Mouse (Mus musculus) spleen, postnatal 36 days (tissue): ENCODE data around the gene Tasp1.
A peak's percentile ranks its signal among the peaks of the same experiment; 100 is the strongest.
"Not testable (repeated sequence)": the region's sequence is repeated elsewhere in the genome, so short reads cannot be mapped to it uniquely, and the experiment has no call there.

Experiments
- DNase-seq, 2 experiments: peaks; one replicate each; pipeline ENCODE4 v3.0.0; 2022; ENCODE audit warnings: low spot score in 2 of 2, mixed read lengths in 1 of 2

The Tasp1 gene

GRCm38 (mm10) chr2:139884264-139884637 is 182.4 kb downstream of the Tasp1 start:
- DNase-seq, result no peak

DNA sequence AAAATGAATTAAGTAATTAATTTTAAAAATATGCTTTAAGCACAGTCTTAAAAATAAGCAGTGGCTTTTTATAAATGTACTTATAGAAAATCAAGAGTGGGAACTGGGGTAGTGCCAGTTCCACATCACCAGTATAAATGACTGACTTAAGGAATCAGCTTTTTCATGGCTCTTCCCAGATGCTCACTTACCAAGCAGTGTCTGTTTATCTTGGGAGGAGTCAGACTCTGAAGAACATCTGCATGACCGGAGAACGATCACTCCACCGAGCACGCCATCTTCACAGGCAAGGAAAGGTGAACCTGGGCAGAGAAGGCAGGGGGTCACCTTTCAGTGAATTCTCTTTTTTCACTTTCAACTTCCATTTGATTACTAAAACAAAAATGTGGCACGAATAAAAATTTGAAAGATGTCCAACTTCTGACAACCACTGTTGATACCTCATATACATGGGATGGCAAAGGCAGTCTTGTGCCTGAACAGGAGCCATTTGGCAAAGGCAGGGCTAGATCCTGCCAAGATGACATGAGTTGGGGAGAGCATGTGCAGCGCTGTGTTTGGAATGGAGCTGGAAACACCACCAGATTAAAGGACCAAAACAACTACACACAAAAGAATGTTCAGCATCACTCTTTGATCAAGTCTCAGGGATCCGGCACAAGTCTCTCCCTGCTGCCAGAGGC is 182.9 kb downstream of the Tasp1 start:
- no peak for DNase-seq

DNA sequence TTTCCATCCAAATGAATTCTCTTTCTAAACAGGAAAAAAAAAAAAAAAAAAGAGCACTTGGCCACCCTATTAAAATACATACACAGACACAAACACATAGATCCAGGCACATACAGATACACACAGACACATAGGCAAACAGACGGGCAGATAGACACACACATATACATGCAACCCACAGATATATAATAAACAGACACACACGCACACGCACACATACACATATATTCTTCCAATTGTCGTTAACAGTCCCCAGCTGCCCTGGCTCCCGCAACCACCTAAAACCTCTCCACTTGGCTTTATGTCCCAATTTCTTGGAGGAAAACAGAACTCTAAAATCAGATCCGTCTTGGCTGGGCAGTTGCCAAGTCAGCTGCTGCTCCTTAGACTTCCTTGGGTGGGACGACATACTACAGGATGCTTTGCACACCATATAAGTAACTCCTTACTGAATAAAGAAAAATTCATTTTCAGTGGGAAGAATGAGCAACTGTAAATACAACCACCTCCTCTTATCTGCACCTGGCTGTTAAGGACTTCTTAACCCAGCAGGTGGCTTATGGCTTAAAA is 188.5 kb downstream of the Tasp1 start:
- no peak for DNase-seq

GRCm38 (mm10) chr2:139875876-139876275 is 190.7 kb downstream of the Tasp1 start:
- no peak for DNase-seq

- DNase-seq, result no peak
These were observed 192.4 kb downstream of the Tasp1 start for GRCm38 (mm10) chr2:139874173-139874572.

- DNase-seq, result no peak
These were observed 192.8 kb downstream of the Tasp1 start for GRCm38 (mm10) chr2:139873762-139874161.

GRCm38 (mm10) chr2:139869071-139869470 is 197.5 kb downstream of the Tasp1 start:
- not testable (repeated sequence) for DNase-seq

- DNase-seq, result not testable (repeated sequence)
These were observed 203.2 kb downstream of the Tasp1 start for GRCm38 (mm10) chr2:139863396-139863795.

DNA sequence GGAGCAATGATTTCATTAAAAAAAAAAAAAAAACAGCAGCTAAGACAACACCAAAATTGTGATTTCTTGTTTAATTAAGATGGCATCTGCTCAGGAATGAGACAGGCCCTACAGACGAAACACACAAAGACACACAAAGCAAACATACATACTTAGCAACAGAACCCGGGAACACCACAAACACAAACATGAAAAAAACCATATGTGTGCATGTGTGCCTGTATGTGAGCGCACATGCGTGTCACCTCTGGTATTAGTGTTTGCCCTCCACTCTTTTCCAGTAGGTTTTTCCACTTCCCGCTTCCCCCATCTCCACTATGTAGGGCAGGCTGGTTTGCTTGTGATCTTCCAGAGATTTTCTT is 206.5 kb downstream of the Tasp1 start:
- DNase-seq, result no peak

GRCm38 (mm10) chr2:139859424-139860132 is 207.0 kb downstream of the Tasp1 start:
- no peak for DNase-seq

GRCm38 (mm10) chr2:139849621-139850020 is 217.0 kb downstream of the Tasp1 start:
- DNase-seq, result no peak

- DNase-seq, result peak; percentile 30 to 36
These were observed 225.2 kb downstream of the Tasp1 start for GRCm38 (mm10) chr2:139841359-139841758.

GRCm38 (mm10) chr2:139840941-139841340 is 225.7 kb downstream of the Tasp1 start:
- no peak for DNase-seq

DNA sequence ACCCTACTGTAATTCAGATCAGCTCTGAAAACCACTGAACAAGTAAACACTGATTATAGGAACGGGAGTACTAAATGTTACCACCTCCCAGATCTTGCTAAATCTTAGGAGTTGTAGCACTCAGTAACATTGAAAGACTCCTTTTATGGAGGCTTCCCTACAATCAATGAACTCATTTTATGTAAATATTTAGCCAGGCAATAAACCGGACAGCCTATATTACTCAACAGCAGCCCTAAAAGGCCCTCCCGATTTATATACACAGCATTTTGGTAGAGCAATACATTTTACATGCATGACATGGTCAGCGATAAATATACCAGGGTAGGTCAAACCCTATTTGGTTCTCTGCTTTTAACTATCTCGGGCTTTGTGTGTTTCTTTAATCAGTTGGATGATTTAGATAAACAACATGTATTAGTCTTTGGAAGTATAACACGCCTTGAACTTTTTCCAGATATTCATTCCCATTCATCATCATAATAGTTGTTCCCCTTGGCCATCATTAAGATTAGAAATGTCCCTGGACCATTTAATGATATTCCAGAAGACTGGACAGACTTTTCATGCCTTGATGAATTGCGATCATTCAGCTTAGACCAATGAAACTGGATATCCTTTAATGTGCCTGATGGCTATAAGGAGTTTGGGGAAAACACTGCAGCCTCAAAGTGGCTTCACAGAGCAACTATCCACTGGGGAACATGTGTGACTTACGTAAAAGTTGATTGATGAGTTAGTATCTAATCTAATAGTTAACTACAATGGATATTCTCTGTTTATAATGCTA is 244.8 kb downstream of the Tasp1 start:
- no peak for DNase-seq

GRCm38 (mm10) chr2:139817275-139817674 is 249.3 kb downstream of the Tasp1 start:
- no peak for DNase-seq

- DNase-seq, result no peak
These were observed 258.7 kb downstream of the Tasp1 start for GRCm38 (mm10) chr2:139807887-139808286.

GRCm38 (mm10) chr2:139804041-139804440 is 262.6 kb downstream of the Tasp1 start:
- DNase-seq, result no peak

- no peak for DNase-seq
These were observed 274.1 kb downstream of the Tasp1 start for GRCm38 (mm10) chr2:139792345-139793120.

- no peak for DNase-seq
These were observed 277.9 kb downstream of the Tasp1 start for GRCm38 (mm10) chr2:139788658-139789057.

DNA sequence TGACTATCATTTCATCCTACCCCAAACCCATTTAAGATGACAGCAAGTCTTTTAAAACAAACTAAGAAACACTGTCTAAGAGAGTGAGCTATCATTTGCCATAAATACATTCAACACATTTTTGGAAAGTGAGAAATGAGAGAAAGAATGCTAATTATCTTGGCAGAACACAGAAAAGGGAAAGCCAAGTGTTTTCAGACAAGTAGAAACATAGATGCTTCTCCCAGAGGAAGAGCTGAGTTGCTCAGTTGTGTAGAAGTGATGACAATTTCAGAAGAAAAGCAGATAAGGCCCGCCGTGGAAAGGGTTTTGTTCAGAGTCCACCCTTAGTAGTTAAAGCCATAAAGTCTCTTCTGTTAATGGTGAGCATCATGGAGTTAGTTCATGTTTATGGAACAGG is 281.7 kb downstream of the Tasp1 start:
- no peak for DNase-seq

GRCm38 (mm10) chr2:139784465-139784864 is 282.1 kb downstream of the Tasp1 start:
- no peak for DNase-seq
